Mouse (Mus musculus) layer of hippocampus, adult 6 months (tissue): ENCODE data around the gene Gm7075. TPM values are rescaled to one million over a fixed set of nuclear protein-coding genes. Genes with fewer than 3 reads are reported as not detected.

Source experiments
- long read RNA-seq, 2 experiments: library from polyadenylated mRNA; unstranded; transcript quantifications; one replicate each; pipeline ENCODE4 v2.0.0; 2019 to 2020
- polyA plus RNA-seq: library from polyadenylated mRNA; unstranded; fragments of <200 nt; fragmentation: Nextera tagmentation; gene quantifications from 2 replicates; pipeline ENCODE4 v1.2.3, GENCODE M21; 2021

The Gm7075 gene
- not detected in 2 replicates for polyA plus RNA-seq
- long read RNA-seq, experiment 1, result 0 reads
- long read RNA-seq, experiment 2, result 0 reads

DNA sequence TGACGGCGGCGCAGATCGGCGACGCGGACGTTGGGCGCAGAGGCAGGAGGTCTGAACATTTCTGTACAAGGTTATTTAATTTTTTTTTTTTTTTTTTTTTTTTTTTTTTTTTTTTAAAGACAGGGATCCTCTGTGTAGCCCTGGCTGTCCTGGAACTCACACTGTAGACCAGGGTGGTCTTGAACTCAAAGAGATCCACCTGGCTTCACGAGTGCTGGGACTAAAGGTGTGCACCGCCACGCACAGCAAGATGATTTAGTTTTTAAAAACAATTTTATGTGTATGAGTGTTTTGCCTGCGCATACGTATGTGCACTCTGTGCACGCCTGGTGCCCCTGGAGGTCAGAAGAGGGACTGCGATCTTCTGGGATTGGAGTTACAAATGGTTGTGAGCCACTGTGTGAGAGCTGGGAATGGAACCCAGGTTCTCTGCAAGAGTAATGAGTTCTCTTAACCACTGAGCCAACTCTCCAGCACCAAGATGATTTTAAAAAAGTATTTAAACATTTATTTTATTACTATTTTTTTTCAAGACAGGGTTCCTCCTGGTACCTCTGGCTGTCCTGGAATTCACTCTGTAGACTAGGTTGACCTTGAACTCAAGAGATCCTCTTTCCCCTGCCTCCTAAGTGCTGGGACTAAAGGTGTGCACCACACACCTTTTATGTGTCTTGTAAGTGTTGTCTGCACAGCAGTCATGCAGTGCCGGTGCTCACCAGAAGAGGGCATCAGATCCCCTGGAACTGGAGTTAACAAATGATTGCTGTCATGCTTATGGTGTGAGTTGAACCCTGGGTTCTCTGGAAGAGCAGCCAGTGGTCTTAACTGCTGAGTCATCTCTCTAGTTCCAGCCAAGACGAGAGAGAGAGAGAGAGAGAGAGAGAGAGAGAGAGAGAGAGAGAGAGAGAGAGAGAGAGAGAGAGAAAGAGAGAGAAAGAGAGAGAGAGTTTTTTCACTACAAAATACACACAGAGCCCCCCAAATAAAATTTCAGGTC, at the start of gene Gm7075:
Gene Gm7075, minus strand, starts transcription at position 51 of the 997 bp plus-strand sequence.

DNA sequence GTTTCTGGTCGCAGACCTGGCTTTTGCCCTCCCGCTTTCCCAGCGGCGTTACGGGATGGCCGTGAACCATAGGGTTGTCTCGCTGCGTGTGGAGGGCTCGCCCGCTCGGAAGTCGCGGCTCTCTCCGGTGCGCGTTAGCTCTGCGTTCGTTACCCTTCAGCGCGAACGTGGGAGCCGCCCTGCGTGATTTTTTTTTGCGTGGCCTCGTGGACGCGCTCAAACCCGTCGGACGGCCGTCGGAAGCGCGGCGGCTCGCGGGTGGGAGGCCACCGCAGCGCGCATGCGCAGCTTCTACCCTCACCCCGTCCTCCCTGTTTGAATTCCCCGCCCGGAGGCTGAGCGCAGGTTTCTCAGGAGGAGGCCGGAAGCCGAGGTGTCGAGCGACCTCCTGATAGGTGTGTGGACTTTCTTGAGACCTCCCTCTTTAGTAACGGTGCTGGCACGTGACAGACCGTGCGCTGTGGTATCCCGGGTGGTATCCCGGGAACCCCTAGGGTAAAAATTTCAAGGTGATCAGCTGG, 8.3 kb upstream of the Gm7075 start, which contains the start of gene Ctnna3:
Gene Ctnna3, plus strand, starts transcription at position 314 of the 521 bp plus-strand sequence.

DNA sequence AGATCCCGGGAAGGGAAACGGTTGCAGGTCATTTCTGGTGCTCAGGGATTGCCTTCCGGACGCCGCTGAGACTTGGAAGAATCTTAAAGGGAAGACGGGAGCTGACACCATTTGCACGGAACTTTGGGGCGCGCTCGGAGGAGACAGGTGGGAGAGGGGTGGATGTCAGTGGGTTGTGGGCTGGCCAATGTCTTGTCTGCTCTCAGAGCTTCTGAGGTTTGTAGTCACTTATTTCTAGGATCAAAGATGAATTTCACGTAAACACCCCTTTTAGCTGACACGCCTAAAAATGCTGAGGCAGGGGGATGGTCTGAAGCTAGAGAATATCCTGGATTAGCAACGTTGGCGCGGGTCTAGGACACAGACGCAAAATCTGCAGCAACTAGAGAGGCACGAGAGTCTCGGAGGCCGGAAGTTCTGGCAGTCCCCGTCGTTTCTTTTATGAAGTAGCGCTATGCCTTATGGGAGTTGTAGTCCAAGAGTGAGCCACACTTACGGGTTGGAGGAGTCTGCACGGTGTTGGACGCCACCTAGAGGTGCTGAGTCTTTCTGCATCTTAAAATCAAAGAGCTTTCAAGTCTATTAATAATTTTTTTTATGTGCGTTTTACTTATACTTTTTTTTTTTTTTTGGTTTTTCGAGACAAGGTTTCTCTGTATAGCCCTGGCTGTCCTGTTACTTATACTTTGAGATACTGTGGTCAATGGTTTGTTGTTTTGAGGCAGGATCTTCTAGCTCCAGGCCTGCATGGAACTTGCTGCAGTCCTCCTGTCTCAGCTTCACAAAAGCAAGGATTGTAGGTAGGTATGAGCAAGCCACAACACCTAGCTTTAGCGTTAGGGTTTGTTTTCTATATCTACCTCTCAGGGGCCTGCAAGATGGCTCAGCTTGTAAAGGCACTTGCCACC, 39.0 kb downstream of the Gm7075 start, which contains the start of gene Dnajc12:
Gene Dnajc12, plus strand, starts transcription at position 72 of the 908 bp plus-strand sequence.

DNA sequence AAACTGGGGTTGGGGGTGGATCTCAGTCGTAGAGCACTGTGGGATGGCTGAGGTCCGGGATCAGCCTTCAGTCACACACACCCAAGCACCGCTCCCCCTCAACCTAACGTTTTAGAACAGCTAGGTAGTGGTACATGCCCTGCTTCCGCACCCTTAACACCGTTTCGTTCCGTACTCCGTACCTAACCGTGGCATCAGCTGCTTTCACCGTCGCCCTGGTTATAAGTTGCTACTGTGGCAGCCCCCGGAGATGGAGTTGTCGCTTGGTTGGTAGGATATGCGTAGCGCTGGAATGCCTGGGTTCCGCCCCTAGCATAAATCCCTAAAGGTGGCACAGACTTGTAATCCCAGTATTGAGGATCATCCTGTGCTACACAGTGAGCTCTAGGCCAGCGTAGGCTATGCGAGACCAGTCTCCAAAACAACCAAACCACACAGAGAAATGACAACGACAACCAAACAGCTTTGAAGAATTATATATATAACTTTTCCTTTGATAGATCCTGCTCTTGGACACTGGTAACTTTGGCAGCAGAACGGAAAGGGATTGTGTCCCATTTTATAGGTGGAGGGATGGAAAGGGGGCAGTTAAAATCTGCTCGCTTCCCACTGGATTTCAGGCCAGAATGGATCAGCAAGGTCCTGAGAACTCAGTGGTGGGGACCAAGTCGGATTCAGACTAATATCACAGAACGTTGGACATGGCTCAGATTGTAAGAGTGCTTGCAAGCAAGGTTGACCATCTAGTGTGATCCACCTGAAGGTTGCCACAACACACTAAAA, 39.9 kb downstream of the Gm7075 start, which contains the start of gene Sirt1:
Gene Sirt1, minus strand, starts transcription at position 207 of the 783 bp plus-strand sequence.

Other genes with a start within 250 kb of the Gm7075 start
- 0.14 and 0.25 TPM in 2 replicates for gene Mypn, start 217.8 kb downstream of the Gm7075 start, polyA plus RNA-seq
- gene Herc4, start 178.0 kb downstream of the Gm7075 start, polyA plus RNA-seq, result 6.7 and 9.9 TPM in 2 replicates
- gene Sirt1, start 40.1 kb downstream of the Gm7075 start, polyA plus RNA-seq, result 1.4 and 1.9 TPM in 2 replicates
- 19.0 and 21.9 TPM in 2 replicates for gene Dnajc12, start 39.3 kb downstream of the Gm7075 start, polyA plus RNA-seq
- 0.93 and 1.1 TPM in 2 replicates for gene Ctnna3, start 8.3 kb upstream of the Gm7075 start, polyA plus RNA-seq